Mouse (Mus musculus): ENCODE results near the gene Tmprss13.
A peak's percentile ranks its signal among the peaks of the same experiment; 100 is the strongest.

The Tmprss13 gene

DNA sequence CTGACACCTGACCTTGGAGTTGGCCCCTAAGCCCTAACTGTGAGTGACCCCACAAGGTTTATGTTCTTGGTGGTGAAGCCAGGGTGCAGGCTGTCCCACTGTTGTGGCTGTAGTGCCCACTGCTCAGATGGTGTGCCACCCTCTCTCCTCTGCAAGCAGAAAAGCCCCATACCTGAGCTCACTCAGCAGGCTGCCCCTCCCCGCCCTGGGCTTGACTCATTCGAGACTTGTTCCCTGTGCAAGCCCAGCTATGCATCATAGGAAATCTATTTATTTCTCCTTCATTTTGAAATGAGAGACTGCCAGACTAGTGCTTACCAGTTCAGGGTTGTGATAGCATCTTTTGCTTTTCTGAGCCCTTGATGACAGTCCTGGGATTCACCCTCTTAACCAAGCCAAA is 18.5 kb downstream of the Tmprss13 start:
- no peak for DNase-seq (ENCODE audit: low spot score)

DNA sequence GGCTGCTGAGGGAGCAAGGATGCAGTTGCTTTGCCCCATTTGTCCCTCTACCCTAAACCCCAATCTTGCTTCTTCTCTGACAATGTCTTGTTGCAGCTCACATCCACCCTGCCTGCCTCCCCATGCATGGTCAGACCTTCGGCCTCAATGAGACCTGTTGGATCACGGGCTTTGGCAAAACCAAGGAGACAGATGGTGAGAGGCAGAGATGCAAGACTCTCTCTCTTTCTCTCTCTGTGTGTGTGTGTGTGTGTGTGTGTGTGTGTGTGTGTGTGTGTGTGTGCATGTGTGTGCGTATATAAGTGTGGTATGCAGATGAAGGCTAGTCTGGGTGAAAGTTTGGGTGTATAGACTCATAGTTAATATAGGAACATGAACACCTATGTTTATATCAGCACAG is 24.2 kb downstream of the Tmprss13 start:
- no peak for DNase-seq (ENCODE audit: low spot score)

DNA sequence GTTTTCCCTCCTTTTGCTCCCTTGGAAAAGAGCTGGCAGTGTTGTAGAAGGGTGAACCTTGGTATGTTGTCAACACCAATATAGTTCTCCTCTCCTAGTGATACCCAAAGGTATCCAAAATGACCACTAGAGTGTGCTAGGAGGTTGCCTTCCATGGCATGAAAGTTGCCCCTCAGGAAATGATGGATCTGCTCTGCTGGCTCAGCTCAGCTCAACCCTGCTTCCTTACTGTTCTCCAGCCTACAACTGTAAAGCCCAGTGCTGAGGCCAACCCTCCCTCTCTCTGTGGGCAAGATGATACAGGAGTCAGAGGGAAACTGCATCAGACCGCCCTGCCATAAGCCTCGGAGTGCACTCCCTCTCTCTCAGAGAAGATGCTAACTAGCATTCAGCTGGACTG is 26.6 kb downstream of the Tmprss13 start:
- no peak for DNase-seq (ENCODE audit: low spot score)

DNA sequence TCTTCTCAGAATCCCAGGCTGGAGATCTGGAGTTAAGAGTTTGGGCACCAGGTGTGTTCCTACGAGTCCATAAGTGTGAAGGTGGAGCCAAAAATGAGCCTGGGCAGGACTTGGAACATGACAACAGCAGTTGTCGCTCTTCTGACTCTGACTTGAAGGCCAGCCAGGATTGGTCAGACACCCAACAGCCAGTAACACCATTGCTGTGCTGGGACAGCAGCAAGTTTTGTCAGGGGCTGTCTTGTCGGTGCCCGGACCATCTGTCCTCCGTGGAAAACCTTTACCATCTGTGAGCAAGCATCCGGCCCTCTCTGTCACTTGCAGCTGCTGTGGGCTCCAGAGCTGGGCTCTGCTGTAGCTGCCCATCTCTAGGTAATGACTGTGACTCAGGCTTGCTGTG is 27.4 kb downstream of the Tmprss13 start:
- no peak for DNase-seq (ENCODE audit: low spot score)

DNA sequence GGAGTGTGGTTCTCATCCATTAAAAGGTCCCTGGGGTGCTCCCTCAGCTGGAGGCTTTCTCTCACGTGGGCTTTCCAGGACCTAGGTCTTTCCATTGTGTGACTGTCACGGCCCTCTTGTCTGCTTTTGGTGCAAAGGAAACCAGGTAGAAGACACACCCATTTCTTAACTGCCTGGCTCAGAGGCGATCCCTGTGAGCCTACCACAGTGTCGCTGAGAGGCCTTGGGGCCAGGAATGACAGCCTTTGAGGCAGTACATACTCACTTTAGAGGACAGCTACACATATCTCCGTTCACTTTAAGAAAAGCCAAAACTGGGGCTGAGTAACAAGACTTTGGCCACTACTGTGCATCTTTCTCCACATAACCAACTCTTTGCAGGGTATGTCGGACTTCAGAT is 29.7 kb downstream of the Tmprss13 start:
- no peak for DNase-seq (ENCODE audit: low spot score)

DNA sequence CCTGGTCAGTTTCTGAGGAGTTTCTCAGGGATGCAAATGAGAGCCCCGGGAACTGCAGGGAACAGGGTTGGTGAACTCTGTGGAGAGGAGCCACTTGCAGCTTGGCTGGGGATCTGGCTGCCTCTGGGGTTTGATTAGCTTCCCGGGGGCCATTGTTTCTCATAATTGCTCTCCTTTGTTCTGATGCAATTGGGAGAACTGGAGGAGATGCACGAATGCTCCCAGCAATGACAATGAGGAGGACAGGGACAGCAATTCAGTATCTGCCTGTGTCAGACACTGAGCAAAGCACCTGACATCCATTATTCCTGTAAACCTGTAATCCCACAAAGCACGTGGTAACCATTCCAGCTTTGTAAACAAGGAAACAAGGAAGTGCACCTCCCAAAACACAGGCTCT is 30.3 kb downstream of the Tmprss13 start:
- DNase-seq (ENCODE audit: low spot score), result no peak

DNA sequence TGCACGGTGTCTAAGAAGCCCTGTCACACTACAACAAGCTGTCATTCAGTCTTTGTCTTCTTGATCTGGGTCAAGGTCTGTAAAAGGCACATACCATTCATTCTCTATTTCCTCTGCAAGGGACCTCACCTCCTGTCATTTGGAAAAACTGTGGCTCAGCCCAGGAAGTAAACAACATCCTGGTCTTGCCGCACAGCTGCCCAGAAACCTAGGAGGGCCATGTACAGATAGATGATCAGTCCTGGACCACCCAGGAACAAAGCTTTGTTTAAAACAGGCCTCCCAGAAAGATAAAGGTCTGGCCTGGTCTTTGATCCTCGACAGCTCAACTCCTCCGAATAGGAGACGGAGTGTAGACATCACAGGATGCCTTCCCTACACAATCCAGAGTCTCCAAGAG is 31.0 kb downstream of the Tmprss13 start:
- DNase-seq (ENCODE audit: low spot score), result no peak

DNA sequence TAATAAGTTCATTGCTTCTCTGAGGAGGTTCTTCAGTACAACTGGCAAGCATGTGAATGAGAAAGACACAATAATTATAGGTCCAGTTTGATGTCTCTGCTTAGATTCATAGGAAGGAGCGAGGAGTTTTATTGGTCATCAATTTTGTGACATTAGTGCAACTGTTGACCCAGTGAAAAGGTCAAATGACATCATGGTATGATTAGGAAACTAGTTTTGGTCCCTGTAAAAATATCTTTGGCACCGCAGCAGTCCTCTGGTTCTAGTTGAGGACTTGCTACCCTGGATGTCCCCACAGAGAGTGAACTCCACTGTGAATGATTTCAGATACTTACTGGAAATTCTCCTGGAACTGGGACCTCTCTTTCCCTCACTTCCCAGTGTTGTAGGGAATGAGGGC is 36.3 kb downstream of the Tmprss13 start:
- DNase-seq (ENCODE audit: low spot score), result no peak

DNA sequence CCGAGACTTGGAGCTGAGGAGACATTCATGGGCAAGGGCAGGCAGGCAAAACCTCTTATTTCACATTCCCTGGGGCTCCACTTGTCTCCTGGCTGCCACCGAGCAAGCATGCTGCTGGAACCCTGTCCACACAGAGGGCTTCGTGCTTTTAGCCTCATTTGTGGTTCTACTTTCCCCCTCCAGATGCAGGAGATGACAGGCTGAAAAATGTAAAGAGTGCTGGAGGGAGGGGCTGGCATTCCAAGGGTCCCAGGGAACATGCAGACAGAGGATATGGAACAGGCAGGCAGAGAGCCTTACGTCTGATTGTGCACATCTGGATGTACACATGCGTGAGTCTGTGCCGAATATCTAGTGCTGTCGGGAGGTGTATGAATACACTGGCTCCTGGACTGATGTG is 39.5 kb downstream of the Tmprss13 start:
- DNase-seq (ENCODE audit: low spot score), result no peak

DNA sequence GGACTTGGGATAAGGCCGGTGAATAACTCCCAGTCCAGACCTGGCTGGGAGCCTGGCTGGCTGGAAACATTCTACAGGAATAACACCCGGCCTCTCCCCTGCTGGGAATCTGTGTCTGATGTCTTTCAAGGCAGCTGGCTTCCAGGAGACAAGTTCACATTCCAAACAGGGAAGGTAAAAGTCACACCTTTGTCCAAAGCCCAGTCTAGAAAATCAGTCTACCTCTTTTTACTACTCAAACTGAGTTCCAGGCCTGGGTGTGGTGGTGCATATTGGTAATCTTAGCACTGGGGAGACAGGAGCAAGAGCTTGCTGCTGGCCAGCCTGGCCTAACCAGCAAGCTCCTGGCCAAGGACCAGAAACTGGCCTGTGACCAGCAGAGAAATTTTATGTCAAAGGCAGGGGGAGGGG is 43.2 kb downstream of the Tmprss13 start:
- DNase-seq (ENCODE audit: low spot score), result no peak

DNA sequence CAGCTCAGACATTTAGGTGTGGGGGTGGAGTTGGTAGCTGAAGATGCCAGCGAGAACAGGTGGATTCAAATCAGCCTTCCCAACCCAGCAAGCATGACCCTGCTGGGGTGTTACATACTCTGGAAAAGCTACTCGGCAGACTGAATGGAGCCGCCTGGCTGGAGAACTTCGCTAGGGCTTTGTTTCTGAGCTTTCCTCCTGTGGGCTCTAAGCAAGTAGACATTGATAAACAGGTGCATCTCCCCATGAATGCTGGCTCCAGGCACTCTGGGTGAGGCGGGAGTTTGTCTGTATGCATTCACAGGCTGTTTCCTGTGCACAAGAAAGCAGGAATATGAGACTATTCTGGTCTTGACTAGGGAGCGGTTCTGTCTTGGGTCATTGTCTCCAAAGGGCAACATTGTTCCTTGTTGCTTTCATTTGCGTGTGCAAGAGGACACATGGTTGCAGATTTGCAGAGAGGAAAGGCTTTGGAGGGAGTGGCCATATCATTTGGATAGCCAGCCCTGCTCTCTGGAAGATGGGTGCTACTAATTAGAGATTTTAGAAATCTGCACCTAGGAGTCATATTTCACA is 44.8 kb downstream of the Tmprss13 start:
- DNase-seq (ENCODE audit: low spot score), result no peak

DNA sequence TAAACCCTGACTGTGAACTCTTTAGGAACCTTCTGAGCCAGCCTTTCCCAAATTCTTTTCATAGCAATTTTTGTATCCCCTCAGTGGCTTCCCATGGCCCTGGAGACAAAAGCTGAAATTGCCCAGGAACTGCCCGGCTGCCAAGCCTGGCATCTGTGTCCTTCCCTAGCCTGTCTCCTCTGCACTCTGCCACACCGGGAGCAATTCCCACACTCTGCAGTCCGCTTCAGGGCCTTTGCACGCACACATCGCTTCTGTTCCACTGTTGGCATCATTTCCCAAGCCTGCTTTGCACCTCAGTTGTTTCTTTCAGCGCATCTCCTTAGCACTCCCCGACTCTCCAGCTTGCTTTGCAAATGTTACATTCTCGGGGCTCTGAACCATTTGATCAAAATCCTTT is 48.8 kb downstream of the Tmprss13 start:
- DNase-seq (ENCODE audit: low spot score), result no peak

DNA sequence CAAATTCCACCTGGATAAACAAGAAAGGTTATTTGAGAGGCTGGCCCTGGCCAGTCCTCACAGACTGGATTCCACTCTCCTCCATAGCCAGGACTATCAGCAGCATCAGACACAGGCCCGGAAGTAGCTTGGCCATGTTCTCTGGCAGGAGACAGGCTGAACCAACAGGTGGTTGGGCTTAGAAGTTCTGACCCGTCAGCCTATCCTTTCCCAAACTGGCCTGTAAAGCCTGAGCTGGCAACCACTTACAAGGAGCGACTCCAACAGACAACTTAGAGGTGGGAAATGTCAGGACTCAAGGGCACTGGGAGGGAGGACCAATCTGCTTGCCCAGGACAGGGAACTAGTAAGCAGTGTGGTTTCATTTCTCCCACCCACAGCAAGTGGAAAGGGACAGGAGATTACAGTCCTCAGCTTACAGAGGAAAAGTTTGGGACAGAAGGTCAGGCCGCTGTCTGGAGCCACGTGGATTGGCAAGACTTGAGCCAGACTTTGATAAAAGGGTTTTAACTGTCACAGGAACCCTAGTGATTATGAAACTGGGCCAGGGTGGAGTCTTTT is 49.5 kb downstream of the Tmprss13 start:
- DNase-seq (ENCODE audit: low spot score), result no peak

DNA sequence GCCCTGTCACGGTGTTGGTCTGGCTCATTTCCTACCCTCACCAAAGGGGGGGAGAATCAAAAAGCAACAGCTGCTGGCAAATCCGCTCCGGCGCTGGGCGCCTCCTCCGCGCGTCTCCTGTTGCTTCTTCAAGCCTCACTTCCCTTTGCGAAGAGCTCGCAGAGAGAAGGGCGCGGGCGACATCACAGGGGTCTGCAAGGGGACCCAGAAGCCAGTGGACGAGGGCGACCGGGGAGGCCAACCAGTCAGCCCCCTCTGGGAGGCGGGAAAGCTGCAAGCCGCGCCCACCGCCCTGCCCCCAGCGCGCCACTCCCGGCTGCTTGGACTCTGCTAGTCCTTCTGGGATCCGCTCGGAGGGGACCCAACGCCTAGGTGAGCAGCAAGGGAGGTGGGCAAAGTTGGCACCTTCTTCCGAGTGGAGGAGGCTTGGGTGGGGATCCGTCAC is 51.2 kb downstream of the Tmprss13 start, which contains the start of gene Fxyd6:
Gene Fxyd6, plus strand, starts transcription at position 69 of the 445 bp plus-strand sequence.
- DNase-seq (ENCODE audit: low spot score), result peak; percentile 53

DNA sequence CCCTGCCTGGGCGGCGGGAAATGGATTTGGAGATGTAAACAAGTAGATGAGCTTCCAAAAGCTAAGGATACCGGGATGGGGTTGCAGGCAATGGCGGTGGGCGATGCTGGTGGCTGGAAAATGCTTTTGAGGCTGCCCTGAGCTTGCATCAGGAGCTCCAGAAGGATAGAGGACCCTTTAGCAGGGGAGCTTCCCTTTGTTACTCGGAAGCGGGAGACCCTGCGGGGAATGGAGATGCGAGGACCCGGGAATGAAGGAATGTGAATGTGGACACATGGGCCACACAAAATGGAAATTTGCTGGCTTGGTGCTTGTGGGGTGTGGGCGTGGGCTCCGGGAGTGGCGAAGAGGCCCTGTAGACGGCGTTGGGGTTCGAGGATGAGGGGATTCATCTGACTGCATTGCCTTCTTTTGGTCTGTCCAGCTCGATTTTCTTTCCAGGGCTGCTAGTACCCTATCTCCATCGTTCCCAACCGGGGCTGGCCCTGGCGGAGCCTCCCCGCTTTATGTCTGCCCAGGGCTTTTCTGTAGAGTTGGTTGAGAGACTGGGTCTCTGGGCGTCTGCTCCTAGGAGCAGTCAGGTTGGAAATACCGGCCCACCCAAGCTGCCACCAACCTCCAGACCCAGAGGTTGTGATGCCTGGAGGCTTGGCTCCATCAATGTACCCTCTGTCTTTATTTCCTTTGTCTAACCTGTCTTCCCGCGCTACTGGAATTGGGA is 51.9 kb downstream of the Tmprss13 start:
- DNase-seq (ENCODE audit: low spot score), result no peak

DNA sequence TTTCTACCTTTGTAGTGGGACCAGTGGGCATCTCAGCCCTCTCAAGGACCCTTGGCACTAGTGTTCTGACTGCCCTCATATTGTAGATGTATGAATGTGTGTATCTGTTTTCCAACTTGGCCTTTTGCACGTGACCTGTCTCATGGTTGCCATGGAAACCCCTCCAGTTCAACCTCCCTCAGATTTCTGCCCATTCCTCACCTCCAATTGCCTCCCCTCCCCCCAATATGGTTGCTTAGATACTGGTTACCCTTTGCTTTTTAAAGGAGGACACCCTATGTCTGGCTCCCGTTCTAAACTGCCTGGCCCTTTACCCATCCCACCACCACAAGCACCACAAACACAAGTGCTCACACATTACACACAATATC is 52.4 kb downstream of the Tmprss13 start:
- no peak for DNase-seq (ENCODE audit: low spot score)

DNA sequence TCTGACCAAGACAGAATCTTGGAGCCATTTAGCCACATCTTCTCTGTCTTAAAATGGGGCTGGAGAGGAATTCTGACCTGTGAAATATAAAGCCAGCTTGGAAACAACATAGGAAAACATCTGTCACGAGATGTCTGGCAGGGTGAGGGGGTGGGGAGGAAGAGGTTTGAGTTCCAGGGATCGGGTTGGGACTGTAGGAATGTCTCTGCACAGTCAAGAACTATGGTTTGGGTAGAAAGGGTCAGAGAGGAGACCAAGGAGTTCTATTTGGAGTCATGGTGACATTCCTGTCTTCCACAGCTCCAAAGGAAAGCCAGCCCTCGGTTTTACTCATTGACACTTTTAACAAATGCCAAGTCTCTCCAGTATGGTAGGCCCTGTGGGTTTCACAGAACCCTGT is 55.0 kb downstream of the Tmprss13 start:
- DNase-seq (ENCODE audit: low spot score), result no peak

DNA sequence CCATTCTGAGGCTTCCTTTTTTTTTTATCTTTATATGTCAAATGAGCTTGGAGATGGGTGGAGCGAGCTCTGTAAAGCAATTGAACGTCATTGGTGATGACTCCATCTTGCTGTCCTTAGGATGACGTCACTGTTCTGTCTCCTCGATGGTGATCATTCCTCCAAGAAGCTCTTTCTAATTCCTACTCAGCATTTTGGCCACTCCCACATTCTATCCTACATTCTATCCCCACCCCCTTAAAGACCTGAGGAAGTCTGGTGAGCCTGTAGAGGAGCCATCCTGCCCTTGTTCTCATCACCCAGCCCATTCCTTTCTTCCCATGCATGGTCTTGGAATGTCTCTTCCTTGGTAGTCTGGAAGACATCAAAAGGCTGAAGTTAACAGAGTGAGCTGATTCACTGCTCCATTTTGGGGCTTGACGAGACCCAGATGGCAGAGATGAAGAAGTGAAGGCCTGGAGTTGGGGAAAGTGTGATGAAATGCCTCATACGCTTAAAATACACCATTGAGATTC is 56.1 kb downstream of the Tmprss13 start:
- DNase-seq (ENCODE audit: low spot score), result no peak

DNA sequence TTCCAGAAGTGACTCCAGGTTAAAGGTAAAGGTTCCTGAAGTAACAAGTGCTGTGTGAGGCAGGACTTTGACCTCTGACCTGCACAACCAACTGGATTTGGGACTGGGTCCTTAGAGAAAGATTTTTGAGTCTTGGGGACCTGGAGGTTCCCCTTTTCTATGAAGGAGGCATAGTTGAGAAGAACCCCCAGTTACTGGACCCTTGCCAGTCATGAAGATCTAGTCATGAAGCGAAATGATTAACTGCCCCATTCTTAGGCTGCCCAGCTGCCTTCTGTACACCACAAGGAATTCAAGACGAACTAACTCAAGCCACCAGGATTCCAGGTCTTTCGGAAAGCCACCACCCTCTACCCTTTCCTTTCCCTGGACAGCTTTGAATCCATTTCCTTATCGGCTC is 57.5 kb downstream of the Tmprss13 start:
- no peak for DNase-seq (ENCODE audit: low spot score)

DNA sequence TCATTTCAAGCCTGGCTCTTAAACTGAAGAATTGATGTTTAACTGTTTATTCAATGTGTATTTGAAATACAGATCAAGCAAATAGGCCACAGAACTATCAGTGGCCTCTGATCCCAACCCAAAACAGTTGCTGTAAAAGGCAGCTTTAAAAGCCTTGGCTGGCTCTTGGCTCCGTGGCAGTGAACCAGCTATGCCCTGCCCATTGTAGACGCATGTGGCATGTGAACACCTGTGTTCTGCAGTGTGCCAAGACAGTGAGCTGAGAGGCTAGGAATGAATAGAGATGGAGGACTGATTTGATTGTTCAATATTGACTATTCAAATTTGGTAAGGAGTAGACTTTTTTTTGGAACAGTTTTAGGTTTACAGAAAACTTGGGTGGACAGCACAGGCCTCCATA is 58.0 kb downstream of the Tmprss13 start:
- DNase-seq (ENCODE audit: low spot score), result no peak

DNA sequence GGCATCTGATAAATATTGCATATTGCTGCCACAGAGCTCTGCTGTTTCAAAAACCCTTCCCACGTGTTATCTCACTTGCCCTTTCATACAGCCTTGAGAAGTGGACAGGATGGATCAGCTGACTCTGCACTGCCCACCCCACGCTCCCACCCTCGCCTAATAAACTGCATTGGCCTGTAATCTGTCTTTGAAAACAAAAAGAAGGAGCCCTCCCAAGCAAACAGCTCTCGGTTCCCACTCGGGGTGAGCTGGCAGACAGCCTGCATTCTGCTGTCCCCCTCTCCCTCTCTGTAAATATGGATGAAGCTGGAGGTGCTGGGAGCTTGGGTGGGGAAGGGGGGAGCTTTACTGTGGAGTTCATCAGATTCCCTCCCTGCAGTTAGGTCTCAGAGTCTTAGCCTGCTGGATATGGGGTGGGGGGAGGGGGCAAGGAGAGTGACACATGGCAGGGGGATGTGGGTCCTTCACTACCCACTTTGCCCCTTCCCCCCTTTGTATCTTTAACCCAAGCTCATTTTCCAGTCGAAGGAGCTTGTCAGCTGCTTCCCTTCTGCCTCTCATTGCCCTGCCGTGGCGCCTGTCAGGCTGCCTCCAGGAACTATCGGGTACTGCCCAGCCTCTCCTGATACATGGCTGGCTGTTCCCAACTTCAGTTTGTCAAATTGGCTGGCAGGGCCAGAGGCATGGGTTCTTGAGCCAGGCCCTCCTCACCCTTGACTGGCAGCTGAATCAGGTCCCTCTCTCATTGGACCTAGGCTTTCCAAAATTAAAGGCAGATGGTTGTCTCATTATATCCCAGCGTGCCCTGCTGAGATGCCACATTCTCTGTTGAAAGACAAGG is 61.7 kb downstream of the Tmprss13 start:
- peak; percentile 23 for DNase-seq (ENCODE audit: low spot score)

DNA sequence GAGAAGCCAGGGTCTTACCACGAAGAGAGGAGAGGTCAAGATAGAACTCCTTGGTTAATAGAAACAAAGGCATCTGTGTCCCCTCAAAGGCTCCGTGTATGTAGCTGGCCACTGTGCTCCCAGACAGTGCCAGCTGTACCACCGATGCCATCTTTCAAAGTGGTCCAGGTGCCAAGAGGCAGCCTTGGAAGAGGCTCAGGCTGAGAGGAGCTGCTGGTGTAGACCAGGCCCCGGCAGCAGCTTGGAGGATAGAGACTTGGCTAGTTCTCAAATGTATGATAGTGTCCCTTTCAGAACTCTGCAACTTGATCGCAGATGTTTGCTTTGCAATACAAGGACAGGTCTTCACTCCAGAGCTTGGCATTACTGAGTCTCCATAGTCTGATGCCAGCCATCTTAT is 63.4 kb downstream of the Tmprss13 start:
- no peak for DNase-seq (ENCODE audit: low spot score)

DNA sequence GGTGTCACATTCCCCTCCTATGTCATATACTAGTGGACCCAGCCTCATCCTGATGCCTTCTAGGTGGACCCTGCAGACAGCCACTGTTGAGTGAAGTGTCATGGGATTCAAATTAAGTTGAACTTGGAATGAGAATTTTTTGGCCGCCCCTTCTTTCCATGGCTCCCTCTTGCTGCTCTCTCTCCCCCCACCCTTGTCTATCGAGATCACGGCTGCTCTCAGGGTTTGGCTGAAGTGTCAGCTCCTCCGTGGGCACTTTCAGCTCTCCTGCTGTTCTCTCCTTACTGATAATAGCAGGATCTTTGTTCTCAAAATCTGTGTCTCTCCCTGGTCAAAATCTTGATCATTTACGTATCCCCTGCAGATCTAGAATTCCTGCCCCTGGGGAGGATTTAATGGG is 63.9 kb downstream of the Tmprss13 start:
- DNase-seq (ENCODE audit: low spot score), result no peak

Measured in ovary, adult 18-20 months (tissue).